Mouse (Mus musculus): ENCODE results near the gene Wdr45b.
"Not testable (repeated sequence)": the region's sequence is repeated elsewhere in the genome, so short reads cannot be mapped to it uniquely, and the experiment has no call there.

The Wdr45b gene

GRCm38 (mm10) chr11:121354091-121354707, at the start of gene Wdr45b:
Gene Wdr45b (minus strand): TSS chr11:121354445.
- peak; percentile 99 for DNase-seq (ENCODE audit: inconsistent ontology term)

GRCm38 (mm10) chr11:121392405-121392804, 38.2 kb upstream of the Wdr45b start:
- DNase-seq (ENCODE audit: inconsistent ontology term): no peak

GRCm38 (mm10) chr11:121390793-121391192, 36.5 kb upstream of the Wdr45b start:
- no peak for DNase-seq (ENCODE audit: inconsistent ontology term)

- no peak for DNase-seq (ENCODE audit: inconsistent ontology term)
Measured at GRCm38 (mm10) chr11:121388554-121388945, 34.3 kb upstream of the Wdr45b start.

- peak; percentile 100 for DNase-seq (ENCODE audit: inconsistent ontology term)
Measured at GRCm38 (mm10) chr11:121387750-121388553, 33.7 kb upstream of the Wdr45b start, which contains the start of gene Rab40b. Gene Rab40b (minus strand): TSS chr11:121388251.

- no peak for DNase-seq (ENCODE audit: inconsistent ontology term)
Measured at GRCm38 (mm10) chr11:121380294-121380693, 26.0 kb upstream of the Wdr45b start.

- DNase-seq (ENCODE audit: inconsistent ontology term): no peak
Measured at GRCm38 (mm10) chr11:121378644-121379043, 24.4 kb upstream of the Wdr45b start.

GRCm38 (mm10) chr11:121373305-121373704, 19.1 kb upstream of the Wdr45b start:
- no peak for DNase-seq (ENCODE audit: inconsistent ontology term)

GRCm38 (mm10) chr11:121370337-121370994, 16.2 kb upstream of the Wdr45b start:
- DNase-seq (ENCODE audit: inconsistent ontology term): no peak

- DNase-seq (ENCODE audit: inconsistent ontology term): no peak
Measured at GRCm38 (mm10) chr11:121369622-121370021, 15.4 kb upstream of the Wdr45b start.

- no peak for DNase-seq (ENCODE audit: inconsistent ontology term)
Measured at GRCm38 (mm10) chr11:121368731-121369130, 14.5 kb upstream of the Wdr45b start.

GRCm38 (mm10) chr11:121367170-121367707, 13.0 kb upstream of the Wdr45b start:
- no peak for DNase-seq (ENCODE audit: inconsistent ontology term)

GRCm38 (mm10) chr11:121362212-121362611, 8.0 kb upstream of the Wdr45b start:
- DNase-seq (ENCODE audit: inconsistent ontology term): no peak

- DNase-seq (ENCODE audit: inconsistent ontology term): no peak
Measured at GRCm38 (mm10) chr11:121353326-121354090, 737 bp downstream of the Wdr45b start.

- not testable (repeated sequence) for DNase-seq (ENCODE audit: inconsistent ontology term)
Measured at GRCm38 (mm10) chr11:121348727-121349126, 5.5 kb downstream of the Wdr45b start.

GRCm38 (mm10) chr11:121348166-121348565, 6.1 kb downstream of the Wdr45b start:
- DNase-seq (ENCODE audit: inconsistent ontology term): no peak

- no peak for DNase-seq (ENCODE audit: inconsistent ontology term)
Measured at GRCm38 (mm10) chr11:121347036-121347435, 7.2 kb downstream of the Wdr45b start.

GRCm38 (mm10) chr11:121342423-121342822, 11.8 kb downstream of the Wdr45b start:
- not testable (repeated sequence) for DNase-seq (ENCODE audit: inconsistent ontology term)

- no peak for DNase-seq (ENCODE audit: inconsistent ontology term)
Measured at GRCm38 (mm10) chr11:121340287-121340686, 14.0 kb downstream of the Wdr45b start.

GRCm38 (mm10) chr11:121339647-121340046, 14.6 kb downstream of the Wdr45b start:
- no peak for DNase-seq (ENCODE audit: inconsistent ontology term)

GRCm38 (mm10) chr11:121331641-121332040, 22.6 kb downstream of the Wdr45b start:
- DNase-seq (ENCODE audit: inconsistent ontology term): no peak

All from Muller cell, postnatal 12 days (primary cell).